Comparison of ENCODE assay signal across 11 mouse cellular contexts in the genomic region with DNA sequence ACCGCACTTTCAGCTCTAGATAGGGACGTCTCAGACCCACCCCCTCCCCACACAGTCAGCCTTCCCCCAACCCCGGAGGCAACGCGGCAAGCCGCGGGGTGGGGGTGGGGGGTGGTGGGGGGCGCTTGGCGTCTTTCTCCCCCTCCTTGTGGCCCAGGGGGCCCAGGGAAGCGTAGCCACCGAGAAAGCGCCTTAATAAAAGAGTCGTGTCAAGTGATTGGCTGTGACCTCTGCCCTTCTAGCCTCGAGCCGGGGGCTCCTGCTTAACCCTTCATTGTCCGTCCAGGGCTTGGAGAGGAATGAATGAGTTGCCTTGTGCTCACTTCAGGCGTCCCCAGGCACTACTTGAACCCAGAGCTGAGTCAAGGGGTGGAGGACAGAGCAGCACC. TPM values are rescaled to one million over a fixed set of nuclear protein-coding genes. Genes with fewer than 3 reads are reported as not detected.
A peak's percentile ranks its signal among the peaks of the same experiment; 100 is the strongest.
DNase-seq lines count a peak whose midpoint lies in the region; ATAC-seq lines count a peak whose summit lies in the region.
"Had no signal": no experiment of that assay in that cellular context is flagged by ENCODE, and none has a peak within 500 bp of the region (broad histone marks: within the 10 kb centered on the region; RNA-seq: fewer than 3 reads in every experiment).

No protein-coding gene starts in this region.

- no peak for ATAC-seq in hindbrain, embryonic 15.5 days (ENCODE audit: low FRiP score, low read depth)
- no peak for ATAC-seq in midbrain, embryonic 15.5 days (replicated peaks)

- WGBS in heart, embryonic 10.5 days: under 1% methylated on average over 17 of the region's 17 CpGs
- under 1% methylated on average over 17 of the region's 17 CpGs for WGBS in hindbrain, embryonic 15.5 days
- WGBS in midbrain, embryonic 15.5 days: under 1% methylated on average over 17 of the region's 17 CpGs

- peak overlapping the region; percentile 59 for H3K4me2 ChIP-seq in hindbrain, embryonic 15.5 days
- peak overlapping the region; percentile 64 for H3K4me2 ChIP-seq in midbrain, embryonic 15.5 days

- no peaks in the 10 kb centered on the region for H3K36me3 ChIP-seq in heart, embryonic 10.5 days
- H3K36me3 ChIP-seq in hindbrain, embryonic 15.5 days: no peaks in the 10 kb centered on the region
- 0 out of 2 replicates have a peak, but pooled peaks cover 4% of the 10 kb centered on the region for H3K36me3 ChIP-seq in midbrain, embryonic 15.5 days (replicated peaks)

- peak overlapping the region; percentile 62 for H3K4me3 ChIP-seq in heart, embryonic 10.5 days
- peak overlapping the region; percentile 26 for H3K4me3 ChIP-seq in hindbrain, embryonic 15.5 days
- H3K4me3 ChIP-seq in midbrain, embryonic 15.5 days: peak overlapping the region; percentile 33

- H3K4me1 ChIP-seq in heart, embryonic 10.5 days: peaks cover 78% of the 10 kb centered on the region
- H3K4me1 ChIP-seq in hindbrain, embryonic 15.5 days (replicated peaks): peaks cover 56% of the 10 kb centered on the region
- H3K4me1 ChIP-seq in midbrain, embryonic 15.5 days: peaks cover 54% of the 10 kb centered on the region

- peaks cover 69% of the 10 kb centered on the region for H3K27me3 ChIP-seq in heart, embryonic 10.5 days (ENCODE audit: insufficient read depth, poor library complexity, severe bottlenecking)
- H3K27me3 ChIP-seq in hindbrain, embryonic 15.5 days: 0 out of 2 replicates have a peak, but pooled peaks cover 2% of the 10 kb centered on the region
- no peaks in the 10 kb centered on the region for H3K27me3 ChIP-seq in midbrain, embryonic 15.5 days (replicated peaks)

- intact Hi-C loops in heart, postnatal 14 days (cut with DNase I): no loop called here

- H3K9me3 ChIP-seq in heart, embryonic 10.5 days: no peaks in the 10 kb centered on the region
- no peaks in the 10 kb centered on the region for H3K9me3 ChIP-seq in hindbrain, embryonic 15.5 days
- H3K9me3 ChIP-seq in midbrain, embryonic 15.5 days: no peaks in the 10 kb centered on the region

- no peak for DNase-seq in heart, embryonic 10.5 days (ENCODE audit: low spot score)
- DNase-seq in heart, postnatal 14 days: no peak
- DNase-seq in embryo, embryonic 10.5 days (ENCODE audit: low spot score): peak; percentile 97
- DNase-seq in layer of hippocampus, postnatal 25 days (ENCODE audit: extremely low spot score in 1 of 2, low spot score in 1 of 2): no peak
- DNase-seq in urinary bladder, postnatal 25 days (ENCODE audit: low spot score): no peak
- DNase-seq in layer of hippocampus, postnatal 10 days (ENCODE audit: low spot score in 2 of 2): no peak
- DNase-seq: adrenal gland, postnatal 25 days; kidney, postnatal 14 days; right cerebral cortex, postnatal 14 days had no signal

- peak overlapping the region; percentile 79 for H3K27ac ChIP-seq in heart, embryonic 10.5 days
- H3K27ac ChIP-seq in hindbrain, embryonic 15.5 days (replicated peaks): no peak overlapping the region
- H3K27ac ChIP-seq in midbrain, embryonic 15.5 days: no peak overlapping the region

- H3K9ac ChIP-seq in hindbrain, embryonic 15.5 days: 0 out of 2 replicates have a peak overlapping the region, but pooled peaks have one; percentile 20
- H3K9ac ChIP-seq in midbrain, embryonic 15.5 days: peak overlapping the region; percentile 38

RNA-seq across cellular contexts. Expression of gene Crabp2, which starts 0.7 kb away (rescaled TPM):
- 35.8 and 126 TPM in 2 replicates for polyA plus RNA-seq in heart, embryonic 10.5 days (2016; fragmentation: Nextera tagmentation; extraction: Ambion mirVana)
- total RNA-seq in heart, postnatal 14 days (2021): under 1 TPM; 0.31 to 0.56 TPM
- 50.7 and 74.7 TPM in 2 replicates for polyA plus RNA-seq in hindbrain, embryonic 15.5 days (2015; fragmentation: Nextera tagmentation; extraction: Ambion mirVana)
- polyA plus RNA-seq in midbrain, embryonic 15.5 days (2015; fragmentation: Nextera tagmentation; extraction: Ambion mirVana): 44.8 and 52.1 TPM in 2 replicates
- total RNA-seq in layer of hippocampus, postnatal 25 days (2021): 1 to 10 TPM; 2.2 to 2.3 TPM
- 1 to 10 TPM; 2.0 to 6.4 TPM for total RNA-seq in layer of hippocampus, postnatal 10 days (2021)
- total RNA-seq: adrenal gland, postnatal 25 days had no signal

RNA-seq across cellular contexts. Expression of gene Rrnad1, which starts 17.3 kb away (rescaled TPM):
- polyA plus RNA-seq in heart, embryonic 10.5 days (2016; fragmentation: Nextera tagmentation; extraction: Ambion mirVana): 16.8 and 21.0 TPM in 2 replicates
- total RNA-seq in heart, postnatal 14 days (2021): 1 to 10 TPM; 6.9 to 8.5 TPM
- polyA plus RNA-seq in hindbrain, embryonic 15.5 days (2015; fragmentation: Nextera tagmentation; extraction: Ambion mirVana): 20.1 and 20.3 TPM in 2 replicates
- polyA plus RNA-seq in midbrain, embryonic 15.5 days (2015; fragmentation: Nextera tagmentation; extraction: Ambion mirVana): 23.0 and 23.2 TPM in 2 replicates
- total RNA-seq in layer of hippocampus, postnatal 25 days (2021): 10 to 100 TPM; 17.9 to 22.5 TPM
- 10 to 100 TPM; 18.1 to 26.4 TPM for total RNA-seq in layer of hippocampus, postnatal 10 days (2021)

RNA-seq across cellular contexts. Expression of gene Isg20l2, which starts 17.7 kb away (rescaled TPM):
- polyA plus RNA-seq in heart, embryonic 10.5 days (2016; fragmentation: Nextera tagmentation; extraction: Ambion mirVana): 39.6 and 55.1 TPM in 2 replicates
- 10 to 100 TPM; 15.7 TPM for total RNA-seq in heart, postnatal 14 days (2021)
- 30.7 and 33.3 TPM in 2 replicates for polyA plus RNA-seq in hindbrain, embryonic 15.5 days (2015; fragmentation: Nextera tagmentation; extraction: Ambion mirVana)
- polyA plus RNA-seq in midbrain, embryonic 15.5 days (2015; fragmentation: Nextera tagmentation; extraction: Ambion mirVana): 30.5 and 34.9 TPM in 2 replicates
- total RNA-seq in layer of hippocampus, postnatal 25 days (2021): 10 to 100 TPM; 14.7 to 17.1 TPM
- 10 to 100 TPM; 17.1 to 19.0 TPM for total RNA-seq in layer of hippocampus, postnatal 10 days (2021)

RNA-seq across cellular contexts. Expression of gene Nes, which starts 23.1 kb away (rescaled TPM):
- 25.0 and 28.8 TPM in 2 replicates for polyA plus RNA-seq in heart, embryonic 10.5 days (2016; fragmentation: Nextera tagmentation; extraction: Ambion mirVana)
- total RNA-seq in heart, postnatal 14 days (2021): 10 to 100 TPM; 32.5 to 39.0 TPM
- polyA plus RNA-seq in hindbrain, embryonic 15.5 days (2015; fragmentation: Nextera tagmentation; extraction: Ambion mirVana): 31.8 and 42.1 TPM in 2 replicates
- polyA plus RNA-seq in midbrain, embryonic 15.5 days (2015; fragmentation: Nextera tagmentation; extraction: Ambion mirVana): 33.0 and 40.7 TPM in 2 replicates
- total RNA-seq in layer of hippocampus, postnatal 25 days (2021): 1 to 10 TPM; 4.6 to 5.5 TPM
- total RNA-seq in layer of hippocampus, postnatal 10 days (2021): 10 to 100 TPM; 14.7 to 18.5 TPM

RNA-seq across cellular contexts. Expression of gene Mrpl24, which starts 28.5 kb away (rescaled TPM):
- polyA plus RNA-seq in heart, embryonic 10.5 days (2016; fragmentation: Nextera tagmentation; extraction: Ambion mirVana): 64.2 and 71.3 TPM in 2 replicates
- total RNA-seq in heart, postnatal 14 days (2021): 10 to 100 TPM; 65.8 to 71.0 TPM
- polyA plus RNA-seq in hindbrain, embryonic 15.5 days (2015; fragmentation: Nextera tagmentation; extraction: Ambion mirVana): 48.6 and 56.2 TPM in 2 replicates
- polyA plus RNA-seq in midbrain, embryonic 15.5 days (2015; fragmentation: Nextera tagmentation; extraction: Ambion mirVana): 51.5 and 55.4 TPM in 2 replicates
- 10 to 100 TPM; 52.8 to 54.1 TPM for total RNA-seq in layer of hippocampus, postnatal 25 days (2021)
- total RNA-seq in layer of hippocampus, postnatal 10 days (2021): 10 to 100 TPM; 49.4 to 55.6 TPM
